Mouse (Mus musculus) CD4-positive, CD25-positive, alpha-beta regulatory T cell, adult 9 weeks (primary cell): Measurements from ENCODE around the gene Ubr2. TPM values are rescaled to one million over a fixed set of nuclear protein-coding genes. Genes with fewer than 3 reads are reported as not detected.

Source experiments
- polyA plus RNA-seq: library from polyadenylated mRNA; unstranded; fragments of 100-300 nt; shearing (Covaris generic); gene quantifications from one replicate; pipeline ENCODE4 v1.2.1, GENCODE M21; 2017

The Ubr2 gene
- polyA plus RNA-seq: 16.1 TPM

DNA sequence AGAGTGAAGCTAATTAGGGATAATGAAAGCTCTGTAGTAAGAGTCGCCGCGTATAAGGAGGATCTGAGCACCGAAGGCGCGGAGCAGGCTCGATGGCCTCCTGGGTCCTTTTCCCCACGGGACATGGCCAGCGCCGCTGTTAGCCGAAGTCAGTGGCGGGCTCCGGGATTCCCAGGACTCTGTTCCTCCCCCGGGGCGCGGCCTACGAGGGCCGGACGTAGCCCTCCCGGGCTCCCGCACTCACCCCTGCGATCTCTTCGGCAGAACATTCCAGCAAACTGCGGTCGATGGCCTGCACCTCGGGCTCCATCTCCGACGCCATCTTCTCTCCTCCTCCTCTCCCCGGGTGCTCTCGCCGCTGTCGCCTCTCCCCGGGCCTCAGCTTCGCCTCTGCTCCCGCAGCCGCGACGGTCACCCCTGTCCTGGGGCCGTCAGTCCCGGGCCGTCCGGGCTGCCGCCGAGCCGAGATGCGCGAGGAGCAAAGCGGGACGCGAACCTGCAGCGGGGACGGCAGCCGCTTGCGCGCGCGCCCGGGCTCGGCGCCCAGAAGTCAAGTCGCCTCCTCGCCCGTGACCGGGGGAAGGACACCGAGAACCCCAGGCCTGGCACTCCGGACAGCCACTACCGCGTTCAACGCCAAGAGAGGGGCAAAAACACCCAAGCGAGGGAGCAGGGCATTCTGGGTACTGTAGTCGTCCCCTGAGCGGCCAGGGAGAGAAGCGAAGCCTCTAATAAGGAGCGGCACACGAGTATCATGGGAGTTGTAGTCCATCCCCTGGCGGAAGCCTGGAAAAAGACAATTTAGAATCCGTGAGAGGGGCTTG lies at the start of gene Ubr2:
TSS of gene Ubr2 (minus strand) at position 659 of the 824 bp plus-strand sequence.

DNA sequence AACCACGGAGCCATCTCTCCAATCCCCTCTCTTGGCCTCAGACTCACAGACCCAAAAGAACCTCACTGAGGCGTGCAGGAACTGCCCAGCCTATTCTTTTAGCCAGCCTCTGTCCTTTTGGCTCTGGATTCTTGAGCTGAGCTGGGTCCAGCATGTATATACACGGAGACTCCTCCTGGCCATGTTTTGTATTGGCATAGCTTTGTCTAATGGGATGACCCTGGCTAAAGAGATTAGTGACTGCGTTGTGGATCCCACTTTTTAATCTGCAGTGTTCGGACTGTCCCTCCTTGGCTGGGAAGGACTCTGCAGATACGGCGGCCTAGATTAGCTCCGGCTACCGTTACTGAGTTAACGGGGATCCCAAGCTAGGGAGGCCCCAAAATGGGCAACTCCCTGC lies 100.2 kb downstream of the Ubr2 start, which contains the start of gene Prph2:
TSS of gene Prph2 (plus strand) at position 274 of the 400 bp plus-strand sequence.

DNA sequence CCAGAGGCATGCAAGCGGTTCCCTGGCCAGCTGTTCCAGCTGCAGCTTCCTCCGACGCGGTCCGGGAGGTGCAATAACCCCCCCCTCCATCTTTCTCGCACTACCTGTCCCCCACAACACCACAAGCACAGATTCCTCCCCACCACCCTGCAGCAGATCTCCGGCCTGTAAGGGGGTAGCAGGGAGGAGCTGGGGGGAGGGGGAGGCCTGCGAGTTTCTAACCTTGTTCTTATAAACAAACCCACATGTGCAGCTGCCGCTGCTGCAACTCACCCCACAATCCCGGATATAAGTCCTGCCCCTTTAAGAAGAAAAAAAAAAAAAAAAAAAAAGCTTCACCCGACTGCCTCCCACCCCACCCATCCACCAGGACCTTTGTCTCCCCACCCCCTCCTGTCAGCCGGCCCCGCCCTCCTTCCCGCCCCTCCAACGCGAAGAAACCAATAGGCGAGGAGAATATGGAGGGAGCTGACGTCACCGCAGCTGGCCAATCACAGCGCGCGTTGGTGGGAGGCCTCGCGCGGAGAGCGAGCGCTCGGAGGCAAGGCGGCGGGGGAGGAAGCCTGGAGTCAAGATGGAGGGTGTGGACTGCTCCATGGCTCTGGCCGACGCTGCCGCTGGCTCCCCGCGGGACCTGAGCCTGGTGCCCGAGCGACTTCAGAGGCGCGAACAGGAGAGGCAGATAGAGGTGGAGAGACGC lies 120.1 kb downstream of the Ubr2 start, which contains the start of gene Tbcc:
TSS of gene Tbcc (plus strand) at position 569 of the 700 bp plus-strand sequence.

Other genes with a start within 250 kb of the Ubr2 start
- gene Ptcra, start 246.8 kb downstream of the Ubr2 start, polyA plus RNA-seq: not detected
- gene 2310039H08Rik, start 237.9 kb downstream of the Ubr2 start, polyA plus RNA-seq: 38.6 TPM
- gene Rpl7l1, start 227.9 kb downstream of the Ubr2 start, polyA plus RNA-seq: 181 TPM
- gene Bicral, start 152.1 kb downstream of the Ubr2 start, polyA plus RNA-seq: 16.8 TPM
- gene Tbcc, start 119.9 kb downstream of the Ubr2 start, polyA plus RNA-seq: 10.0 TPM
- not detected for gene Prph2, start 100.1 kb downstream of the Ubr2 start, polyA plus RNA-seq